Mouse (Mus musculus) lung, embryonic 16.5 days (tissue): Measurements from ENCODE around the gene Dennd5b. TPM values are rescaled to one million over a fixed set of nuclear protein-coding genes. Genes with fewer than 3 reads are reported as not detected.

Experiments used
- ATAC-seq: fragments of 200-750 bp; cut with Nextera tagmentation; 2 replicates; pipeline ENCODE4 v1.8.0; 2017; ENCODE audit warnings: low read depth, mild to moderate bottlenecking, moderate library complexity
- H3K27ac ChIP-seq: fragments of 300-500 bp; sonication (generic); 2 replicates; pipeline ENCODE4 v1.5.1; 2014; ENCODE audit warnings: mild to moderate bottlenecking, control low read depth, low read length
- H3K27me3 ChIP-seq: fragments of 300-500 bp; sonication (generic); 2 replicates; pipeline ENCODE4 v1.6.1; 2014; ENCODE audit warnings: low read depth, low read length, mixed read lengths; ENCODE audit not compliant: control insufficient read depth, insufficient read depth
- H3K36me3 ChIP-seq: fragments of 300-500 bp; sonication (generic); 2 replicates; pipeline ENCODE4 v1.6.1; 2014; ENCODE audit warnings: low read length; ENCODE audit not compliant: control insufficient read depth, insufficient read depth
- H3K4me1 ChIP-seq: fragments of 300-500 bp; sonication (generic); replicated peaks from 2 replicates; pipeline ENCODE4 v1.6.1; 2014; ENCODE audit warnings: low read length, mixed read lengths; ENCODE audit not compliant: control insufficient read depth, insufficient read depth
- H3K4me2 ChIP-seq: fragments of 300-500 bp; sonication (generic); 2 replicates; pipeline ENCODE4 v1.6.1; 2014; ENCODE audit warnings: low read depth, low read length, control low read depth
- H3K4me3 ChIP-seq: fragments of 300-500 bp; sonication (generic); 2 replicates; pipeline ENCODE4 v1.5.1; 2014; ENCODE audit warnings: mild to moderate bottlenecking, low read length, control low read depth
- H3K9ac ChIP-seq: fragments of 300-500 bp; sonication (generic); 2 replicates; pipeline ENCODE4 v1.6.1; 2014; ENCODE audit warnings: low read length, control low read depth
- H3K9me3 ChIP-seq: fragments of 300-500 bp; sonication (generic); 2 replicates; pipeline ENCODE4 v1.6.1; 2016; ENCODE audit warnings: low read length; ENCODE audit not compliant: control insufficient read depth
- WGBS: fragments of 180-500 bp; shearing (Covaris S2); extraction: QIAGEN DNeasy Blood & Tissue Kit; methylation state at CpG from one replicate; pipeline ENCODE4 v1.1.7; 2014; 5-methylcytosine and 5-hydroxymethylcytosine counted together
- polyA plus RNA-seq: library from polyadenylated mRNA; unstranded; fragments of >200 nt; fragmentation: Nextera tagmentation; extraction: Ambion mirVana; gene quantifications from 2 replicates; pipeline ENCODE4 v1.2.1, GENCODE M21; 2015

Gene Dennd5b
- 5.2 and 5.3 TPM in 2 replicates for polyA plus RNA-seq

DNA sequence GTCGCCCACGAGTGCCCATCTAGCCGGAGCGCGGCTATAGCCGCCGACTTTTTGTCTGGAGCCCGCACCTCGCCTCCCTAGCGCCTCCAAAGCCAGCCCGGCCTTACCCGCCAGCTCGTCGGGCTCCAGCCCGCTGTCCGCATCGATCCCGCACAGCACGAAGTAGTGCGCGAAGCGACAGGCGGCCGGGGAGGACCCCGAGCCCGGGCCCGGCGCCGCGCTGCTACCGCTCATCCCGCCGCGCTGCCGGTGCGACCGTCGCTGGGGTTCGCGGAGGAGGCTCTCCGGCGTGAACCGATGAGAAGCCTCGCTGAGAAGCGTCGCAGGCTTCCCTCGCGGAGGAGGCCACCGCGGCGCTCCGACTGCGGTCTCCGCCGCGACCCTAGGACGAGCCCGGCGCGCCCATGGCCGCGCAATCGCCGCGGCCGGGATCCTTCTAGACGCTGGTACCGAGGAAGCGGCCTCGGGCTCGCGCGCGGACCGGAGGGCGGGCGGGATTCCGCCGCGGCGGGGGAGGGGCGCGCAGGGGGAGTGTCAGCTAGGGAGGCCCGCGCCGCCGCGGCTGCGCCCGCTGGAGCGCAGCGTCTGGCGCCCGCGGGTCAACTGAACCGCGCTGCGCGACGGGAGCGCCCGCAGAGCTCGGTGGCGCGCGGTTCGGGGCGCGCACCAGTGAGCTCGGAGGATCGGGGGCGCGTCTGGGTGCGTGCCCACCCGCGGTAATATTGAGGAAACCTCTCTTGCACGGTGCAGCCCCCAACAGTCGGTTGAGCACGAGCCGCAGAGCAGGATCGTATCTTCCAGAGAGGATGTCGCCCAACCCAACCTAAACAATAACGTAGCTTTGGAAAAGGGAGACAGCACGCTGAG is at the start of gene Dennd5b:
Dennd5b (minus strand) TSS at position 605 of the 867 bp plus-strand sequence.
- Histone ChIP-seq H3K36me3 (no peaks in the 10 kb centered on the region), H3K27ac (peak within 1 kb of the TSS; percentile 78), H3K27me3 (no peaks in the 10 kb centered on the region), H3K9ac (peak within 1 kb of the TSS; percentile 93), H3K9me3 (no peaks in the 10 kb centered on the region), H3K4me2 (peak within 1 kb of the TSS; percentile 85), H3K4me3 (peak within 1 kb of the TSS; percentile 89), H3K4me1 (peaks cover 3% of the 10 kb centered on the region; the same call in 1 of the 2 replicates)
- peak; percentile 97 for ATAC-seq
- WGBS = under 1% methylated on average over 99 of the region's 124 CpGs

DNA sequence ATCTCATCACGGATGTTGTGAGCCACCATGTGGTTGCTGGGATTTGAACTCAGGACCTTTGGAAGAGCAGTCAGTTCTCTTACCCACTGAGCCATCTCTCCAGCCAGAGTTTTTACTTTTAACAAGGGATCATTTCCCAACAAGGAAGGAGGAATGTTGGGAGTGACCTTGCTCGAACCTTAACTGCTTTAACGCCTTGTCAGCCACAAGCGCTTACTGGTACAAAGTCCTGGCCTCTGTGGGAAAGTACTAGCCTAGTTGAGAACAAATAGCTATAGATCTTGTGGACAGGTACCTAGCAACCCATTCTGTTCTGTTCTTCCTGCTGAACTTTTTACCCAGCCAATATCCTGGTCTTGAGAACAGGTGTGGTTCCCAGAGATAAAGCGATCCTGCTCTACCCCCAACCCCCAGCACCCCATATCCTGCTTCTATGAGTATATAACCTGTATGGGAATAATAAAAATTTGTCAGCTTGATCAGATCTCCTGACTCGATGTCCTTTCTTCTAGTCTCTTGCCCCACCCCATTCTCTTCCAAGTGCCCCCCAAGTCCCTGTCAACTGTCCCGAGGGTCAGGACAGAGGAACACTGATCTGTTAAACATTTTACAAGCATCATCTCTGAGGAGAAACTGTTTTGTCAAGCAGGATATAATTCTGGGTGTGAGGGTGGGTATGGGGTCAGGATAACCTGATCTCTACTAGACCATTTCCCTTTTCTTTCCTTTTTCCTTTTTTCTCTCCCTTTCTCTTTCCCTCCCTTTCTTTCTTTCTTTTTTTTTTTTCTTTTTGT is 47.2 kb upstream of the Dennd5b start:
- no peak for ATAC-seq
- 61% methylated on average over 7 of the region's 7 CpGs for WGBS
- Histone ChIP-seq H3K4me2 (no peak overlapping the region), H3K27me3 (no peaks in the 10 kb centered on the region), H3K4me1 (no peaks in the 10 kb centered on the region), H3K9ac (no peak overlapping the region), H3K4me3 (no peak overlapping the region), H3K36me3 (peaks cover 15% of the 10 kb centered on the region; the same call in 1 of the 2 replicates), H3K9me3 (no peaks in the 10 kb centered on the region), H3K27ac (no peak overlapping the region)

DNA sequence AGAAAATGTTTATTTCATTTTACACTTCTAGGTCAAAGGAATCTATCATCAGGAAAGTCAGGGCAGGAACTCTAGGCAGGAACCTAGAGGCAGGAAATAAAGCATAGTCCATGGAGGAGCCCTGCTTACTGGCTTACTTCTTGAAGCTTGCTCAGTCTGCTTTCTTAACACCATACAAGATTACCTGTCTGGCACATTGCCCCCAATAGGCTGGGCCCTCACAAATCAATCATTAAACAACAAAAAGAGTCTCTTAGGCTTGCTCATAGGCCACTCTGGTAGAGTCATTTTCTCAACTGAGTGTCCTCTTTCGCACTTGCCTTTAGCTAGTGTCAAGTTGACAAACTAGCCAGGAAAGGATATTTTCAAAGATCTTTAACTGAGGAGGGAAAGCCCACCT is 43.7 kb upstream of the Dennd5b start:
- ATAC-seq = no peak
- 90% methylated on average over 1 of the region's 1 CpGs for WGBS

DNA sequence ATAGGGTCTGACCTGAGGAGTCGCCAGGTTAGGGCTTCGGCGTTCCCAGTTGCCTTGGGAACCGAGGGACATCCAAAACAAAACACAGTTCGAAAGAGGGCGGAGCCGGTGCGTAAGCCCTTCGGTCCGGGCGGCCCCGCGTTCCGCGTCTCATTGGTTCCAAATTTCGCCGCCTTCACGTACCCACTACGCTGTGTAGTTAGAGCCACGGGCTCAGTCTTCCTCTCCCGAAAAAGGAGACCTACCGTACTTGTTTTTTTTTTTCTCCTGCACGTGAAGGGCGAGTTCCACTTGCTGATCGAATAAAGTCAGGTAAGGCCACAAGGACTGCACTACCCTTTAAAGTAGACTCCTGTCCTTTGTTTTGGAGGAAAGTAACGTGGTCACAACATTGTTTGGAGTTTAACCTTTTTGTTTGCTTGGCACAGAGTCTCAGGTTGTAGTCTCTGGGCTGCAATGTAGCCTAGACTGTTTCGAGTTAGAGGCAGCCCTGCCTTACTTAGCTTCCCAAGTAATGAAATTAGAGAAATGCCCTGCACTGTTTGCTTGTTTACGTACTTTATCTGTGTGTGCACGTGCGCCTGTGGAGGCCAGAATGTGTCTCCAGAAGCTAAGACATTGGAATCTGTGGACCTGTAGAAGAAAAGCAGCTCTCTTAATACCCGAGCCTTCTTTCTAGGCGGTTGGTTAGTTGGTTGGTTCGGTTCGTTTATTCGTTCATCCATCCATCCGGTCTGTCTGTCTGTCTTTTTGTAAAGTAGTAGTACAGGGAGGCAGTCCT is 40.1 kb upstream of the Dennd5b start:
- H3K4me1 ChIP-seq = peaks cover 5% of the 10 kb centered on the region; the same call in 1 of the 2 replicates
- 2% methylated on average over 36 of the region's 36 CpGs for WGBS
- peak overlapping the region; percentile 67 for H3K4me3 ChIP-seq
- no peaks in the 10 kb centered on the region for H3K9me3 ChIP-seq
- ATAC-seq = peak; percentile 98
- peak overlapping the region; percentile 66 for H3K4me2 ChIP-seq
- H3K27ac ChIP-seq = peak overlapping the region; percentile 77
- H3K36me3 ChIP-seq = peaks cover 10% of the 10 kb centered on the region; the same call in 1 of the 2 replicates
- peak overlapping the region; percentile 79 for H3K9ac ChIP-seq
- no peaks in the 10 kb centered on the region for H3K27me3 ChIP-seq

More for the DNA sequence above, 43.7 kb upstream of the Dennd5b start:
- H3K27me3 ChIP-seq = no peaks in the 10 kb centered on the region
- peaks cover 10% of the 10 kb centered on the region; the same call in 1 of the 2 replicates for H3K36me3 ChIP-seq
- no peak overlapping the region for H3K9ac ChIP-seq
- H3K9me3 ChIP-seq = no peaks in the 10 kb centered on the region
- H3K4me2 ChIP-seq = no peak overlapping the region
- peaks cover 5% of the 10 kb centered on the region; the same call in 1 of the 2 replicates for H3K4me1 ChIP-seq
- no peak overlapping the region for H3K27ac ChIP-seq
- no peak overlapping the region for H3K4me3 ChIP-seq

DNA sequence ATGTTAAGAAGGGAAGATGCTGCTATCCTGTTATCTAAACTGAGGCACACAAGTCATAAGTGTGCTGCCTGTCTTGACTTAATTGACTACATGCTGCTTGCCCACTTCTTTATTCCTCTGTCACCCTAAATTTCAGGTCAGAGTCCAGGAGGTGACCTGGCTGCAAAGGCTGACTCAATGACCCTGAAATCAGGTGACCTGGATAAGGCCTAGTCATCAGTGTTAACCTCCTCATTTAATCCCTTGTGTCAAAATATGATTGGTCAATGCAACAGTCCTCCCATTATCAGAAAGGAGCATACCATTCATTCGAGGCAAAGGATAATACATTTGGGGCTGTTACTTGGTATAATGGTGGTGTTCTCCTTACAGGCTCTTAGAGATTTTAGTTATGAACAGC is 38.0 kb upstream of the Dennd5b start, which contains the start of gene Etfbkmt:
Etfbkmt (plus strand) TSS at position 379 of the 400 bp plus-strand sequence.
- 63% methylated on average over 1 of the region's 1 CpGs for WGBS

DNA sequence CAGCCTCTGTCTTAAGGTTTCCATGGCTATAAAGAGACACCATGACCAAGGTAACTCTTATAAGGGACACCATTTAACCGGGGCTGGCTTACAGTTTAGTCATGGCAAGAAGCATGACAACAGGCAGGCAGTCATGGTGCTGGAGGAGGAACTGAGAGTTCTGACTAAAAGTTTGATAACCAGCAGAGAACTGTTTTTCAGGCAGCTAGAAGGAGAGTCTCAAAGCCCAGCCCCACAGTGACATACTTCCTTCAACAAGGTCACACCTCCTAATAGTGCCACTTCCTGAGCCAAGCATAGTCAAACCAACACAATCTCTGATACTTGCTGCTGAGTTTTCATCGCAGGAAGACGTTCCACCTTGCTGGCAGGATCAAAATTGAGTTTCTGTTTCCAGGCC is 37.5 kb upstream of the Dennd5b start:
- peaks cover under 1% of the 10 kb centered on the region; the same call in 1 of the 2 replicates for H3K36me3 ChIP-seq
- peaks cover 5% of the 10 kb centered on the region; the same call in 1 of the 2 replicates for H3K4me1 ChIP-seq
- 78% methylated on average over 3 of the region's 3 CpGs for WGBS
- no peak for ATAC-seq
- H3K27ac ChIP-seq = no peak overlapping the region
- H3K9ac ChIP-seq = no peak overlapping the region
- no peak overlapping the region for H3K4me2 ChIP-seq
- no peaks in the 10 kb centered on the region for H3K9me3 ChIP-seq
- H3K27me3 ChIP-seq = no peaks in the 10 kb centered on the region
- no peak overlapping the region for H3K4me3 ChIP-seq

More for the DNA sequence above, 38.0 kb upstream of the Dennd5b start, which contains the start of gene Etfbkmt:
- Histone ChIP-seq H3K27ac (no peak within 1 kb of the TSS), H3K4me3 (no peak within 1 kb of the TSS), H3K4me2 (no peak within 1 kb of the TSS), H3K9me3 (no peaks in the 10 kb centered on the region), H3K27me3 (no peaks in the 10 kb centered on the region), H3K4me1 (peaks cover 5% of the 10 kb centered on the region; the same call in 1 of the 2 replicates), H3K36me3 (peaks cover 5% of the 10 kb centered on the region; the same call in 1 of the 2 replicates), H3K9ac (no peak within 1 kb of the TSS)
- ATAC-seq = no peak

DNA sequence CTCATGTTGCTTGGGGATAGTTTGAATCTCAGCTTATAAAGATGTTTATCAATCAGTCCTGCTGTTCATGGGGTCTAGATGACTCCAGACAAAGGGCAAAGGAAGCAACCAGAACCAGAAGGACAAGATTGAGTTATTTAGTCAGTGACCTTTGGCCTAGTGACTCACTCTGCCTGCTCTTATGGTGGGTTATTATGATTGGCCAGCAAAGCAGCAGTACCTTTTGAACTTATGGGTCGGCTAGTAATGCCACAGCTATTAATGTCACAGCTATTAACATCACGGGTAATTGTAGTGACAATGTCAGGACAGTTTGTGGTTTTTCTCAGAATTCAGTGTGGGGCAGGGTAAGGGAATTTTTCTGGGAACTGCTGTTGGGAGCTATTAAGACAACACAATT is 36.5 kb upstream of the Dennd5b start:
- Histone ChIP-seq H3K4me1 (peaks cover 5% of the 10 kb centered on the region; the same call in 1 of the 2 replicates), H3K27ac (no peak overlapping the region), H3K4me3 (no peak overlapping the region), H3K36me3 (no peaks in the 10 kb centered on the region), H3K4me2 (no peak overlapping the region), H3K27me3 (no peaks in the 10 kb centered on the region), H3K9ac (no peak overlapping the region), H3K9me3 (no peaks in the 10 kb centered on the region)
- WGBS = 44% methylated on average over 2 of the region's 2 CpGs
- ATAC-seq = no peak

DNA sequence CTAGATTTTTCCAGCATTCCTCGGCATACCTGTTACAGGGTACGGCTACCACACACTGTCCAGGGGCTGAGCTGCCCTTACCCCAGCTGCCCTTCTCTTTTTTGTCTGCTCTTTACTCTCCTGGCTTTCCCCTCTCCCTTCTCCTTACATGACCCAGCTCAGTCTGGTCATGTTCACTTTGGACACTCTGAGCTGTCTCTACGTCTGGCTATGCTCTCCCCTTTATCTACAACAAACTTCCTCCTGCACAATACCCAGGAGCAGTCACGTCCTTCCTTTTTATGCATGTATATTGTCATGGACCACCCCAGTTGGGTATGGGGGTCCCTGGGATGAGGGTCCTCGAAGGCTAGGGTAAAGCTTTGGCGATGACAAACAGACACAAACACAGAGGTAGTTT is 34.2 kb upstream of the Dennd5b start:
- no peak for ATAC-seq
- Histone ChIP-seq H3K36me3 (no peaks in the 10 kb centered on the region), H3K9me3 (no peaks in the 10 kb centered on the region), H3K27me3 (no peaks in the 10 kb centered on the region), H3K9ac (no peak overlapping the region), H3K4me2 (no peak overlapping the region), H3K4me3 (no peak overlapping the region), H3K27ac (no peak overlapping the region), H3K4me1 (no peaks in the 10 kb centered on the region)
- 69% methylated on average over 6 of the region's 6 CpGs for WGBS
